Mouse (Mus musculus) forebrain, embryonic 12.5 days (tissue): ENCODE results near the gene Gpr161. TPM values are rescaled to one million over a fixed set of nuclear protein-coding genes. Genes with fewer than 3 reads are reported as not detected.

Source experiments
- ATAC-seq: fragments of 200-750 bp; cut with Nextera tagmentation; 2 replicates; pipeline ENCODE4 v1.8.0; 2017; ENCODE audit warnings: moderate TSS enrichment; ENCODE audit not compliant: low FRiP score
- H3K27ac ChIP-seq: fragments of 300-500 bp; sonication (generic); 2 replicates; pipeline ENCODE4 v1.5.1; 2016; ENCODE audit warnings: mild to moderate bottlenecking
- H3K27me3 ChIP-seq: fragments of 300-500 bp; sonication (generic); 2 replicates; pipeline ENCODE4 v1.6.1; 2016; ENCODE audit warnings: mild to moderate bottlenecking
- H3K36me3 ChIP-seq: fragments of 300-500 bp; sonication (generic); replicated peaks from 2 replicates; pipeline ENCODE4 v1.6.1; 2016; ENCODE audit warnings: mild to moderate bottlenecking
- H3K4me1 ChIP-seq: fragments of 300-500 bp; sonication (generic); 2 replicates; pipeline ENCODE4 v1.6.1; 2016
- H3K4me2 ChIP-seq: fragments of 300-500 bp; sonication (generic); 2 replicates; pipeline ENCODE4 v1.6.1; 2016; ENCODE audit warnings: mild to moderate bottlenecking, moderate library complexity
- H3K4me3 ChIP-seq: fragments of 300-500 bp; sonication (generic); replicated peaks from 2 replicates; pipeline ENCODE4 v1.5.1; 2016; ENCODE audit warnings: mild to moderate bottlenecking
- H3K9ac ChIP-seq: fragments of 300-500 bp; sonication (generic); 2 replicates; pipeline ENCODE4 v1.6.1; 2016; ENCODE audit warnings: mild to moderate bottlenecking
- H3K9me3 ChIP-seq: fragments of 300-500 bp; sonication (generic); 2 replicates; pipeline ENCODE4 v1.6.1; 2016
- WGBS: fragments of 180-500 bp; shearing (Covaris S2); methylation state at CpG from one replicate; pipeline ENCODE4 v1.1.7; 2016; 5-methylcytosine and 5-hydroxymethylcytosine counted together
- polyA plus RNA-seq: library from polyadenylated mRNA; unstranded; fragments of >200 nt; fragmentation: Nextera tagmentation; extraction: Ambion mirVana; gene quantifications from 2 replicates; pipeline ENCODE4 v1.2.1, GENCODE M21; 2016

Gene Gpr161
- polyA plus RNA-seq, 1 experiment from 2014 or later: 3.7 TPM

DNA sequence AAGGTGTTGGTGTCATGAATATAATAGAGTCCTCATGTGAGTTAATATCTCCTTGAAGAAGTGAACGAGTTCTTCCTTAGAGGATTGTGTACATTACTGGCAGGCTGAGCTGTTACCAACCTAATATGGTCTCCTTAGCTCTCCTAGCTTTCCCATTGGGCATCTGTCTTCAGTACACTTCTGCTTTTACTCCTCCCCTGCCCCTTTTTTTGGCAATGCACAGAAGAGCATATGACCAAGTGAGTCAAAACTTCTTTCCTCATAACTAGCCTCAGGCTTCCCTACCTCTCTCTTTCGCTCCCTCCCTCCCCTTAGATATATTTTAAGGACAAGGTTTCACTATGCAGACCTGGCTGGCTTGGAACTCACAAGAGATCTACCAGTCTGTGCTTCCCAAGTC, 67.7 kb downstream of the Gpr161 start:
- WGBS: 90% methylated on average over 2 of the region's 2 CpGs
- H3K9me3 ChIP-seq: no peaks in the 10 kb centered on the region
- no peak overlapping the region for H3K9ac ChIP-seq
- H3K27ac ChIP-seq: no peak overlapping the region
- ATAC-seq: no peak
- H3K4me3 ChIP-seq: no peak overlapping the region
- no peak overlapping the region for H3K4me2 ChIP-seq
- no peaks in the 10 kb centered on the region for H3K4me1 ChIP-seq
- no peaks in the 10 kb centered on the region for H3K27me3 ChIP-seq
- no peaks in the 10 kb centered on the region for H3K36me3 ChIP-seq

DNA sequence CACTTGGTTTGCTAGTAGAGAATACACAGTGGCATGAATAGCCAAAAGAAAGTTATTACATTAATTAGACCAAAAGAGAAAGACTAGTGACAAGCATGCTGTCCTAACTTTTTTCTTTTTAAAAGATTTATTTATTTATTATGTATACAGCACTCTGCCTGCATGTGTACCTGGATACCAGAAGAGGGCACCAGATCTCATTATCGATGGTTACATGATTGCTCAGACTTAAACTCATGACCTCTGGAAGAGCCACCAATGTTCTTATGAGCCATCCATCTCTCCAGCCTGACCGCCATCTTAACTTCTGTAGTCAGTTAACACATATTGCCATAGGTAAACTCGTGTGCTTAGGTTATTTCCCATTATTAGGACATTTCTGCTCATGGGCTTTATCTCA, 69.5 kb downstream of the Gpr161 start:
- no peaks in the 10 kb centered on the region for H3K9me3 ChIP-seq
- no peak for ATAC-seq
- H3K4me1 ChIP-seq: no peaks in the 10 kb centered on the region
- H3K27me3 ChIP-seq: no peaks in the 10 kb centered on the region
- H3K4me3 ChIP-seq: no peak overlapping the region
- WGBS: 87% methylated on average over 3 of the region's 3 CpGs
- no peaks in the 10 kb centered on the region for H3K36me3 ChIP-seq
- no peak overlapping the region for H3K9ac ChIP-seq
- H3K4me2 ChIP-seq: no peak overlapping the region
- no peak overlapping the region for H3K27ac ChIP-seq

DNA sequence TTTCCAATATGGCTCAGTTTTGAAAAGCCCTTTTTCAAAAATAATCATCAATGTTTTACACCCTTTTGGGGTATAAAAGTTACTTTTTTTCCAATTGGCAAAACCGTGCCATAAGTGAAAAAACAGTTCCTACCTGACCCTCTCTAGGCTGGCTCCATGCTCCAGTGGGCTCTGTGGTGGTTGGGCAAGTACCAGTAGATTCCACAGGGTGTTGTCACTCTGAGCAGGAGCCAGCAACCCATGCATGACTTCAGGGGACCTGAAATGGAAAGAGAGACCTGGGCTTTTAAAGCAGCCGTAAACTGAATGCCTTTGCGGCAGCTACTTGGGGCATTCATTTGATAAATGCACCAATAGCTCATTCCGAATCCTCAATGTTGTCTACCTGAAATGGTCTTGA, 75.4 kb downstream of the Gpr161 start:
- no peaks in the 10 kb centered on the region for H3K9me3 ChIP-seq
- H3K27me3 ChIP-seq: no peaks in the 10 kb centered on the region
- 96% methylated on average over 4 of the region's 4 CpGs for WGBS
- H3K4me2 ChIP-seq: no peak overlapping the region
- no peaks in the 10 kb centered on the region for H3K36me3 ChIP-seq
- no peak overlapping the region for H3K9ac ChIP-seq
- no peak overlapping the region for H3K4me3 ChIP-seq
- H3K4me1 ChIP-seq: no peaks in the 10 kb centered on the region
- no peak for ATAC-seq
- H3K27ac ChIP-seq: no peak overlapping the region

DNA sequence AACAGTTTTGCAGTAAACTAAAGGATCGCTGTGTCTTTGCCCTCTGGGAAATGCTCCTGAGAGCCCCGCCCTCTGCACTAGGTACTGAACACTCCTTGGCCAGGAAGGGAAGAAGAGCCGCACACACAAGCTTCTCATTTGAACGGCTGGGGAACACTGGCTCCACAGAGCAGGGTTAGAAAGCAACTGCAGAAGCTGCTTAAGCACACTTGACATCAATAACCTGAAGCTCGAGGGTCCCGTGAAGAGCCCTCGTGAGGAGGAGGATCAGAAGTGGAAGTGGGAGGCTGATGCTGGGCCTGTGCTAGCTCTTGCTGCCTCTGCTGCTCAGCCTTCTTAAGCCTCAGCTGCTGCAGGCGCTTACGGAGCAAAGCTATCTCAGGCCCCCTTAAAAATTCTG, 78.2 kb downstream of the Gpr161 start:
- ATAC-seq: no peak
- Histone ChIP-seq H3K27me3 (no peaks in the 10 kb centered on the region), H3K27ac (no peak overlapping the region), H3K4me2 (no peak overlapping the region), H3K36me3 (no peaks in the 10 kb centered on the region), H3K4me1 (no peaks in the 10 kb centered on the region), H3K4me3 (no peak overlapping the region), H3K9me3 (no peaks in the 10 kb centered on the region), H3K9ac (no peak overlapping the region)
- 59% methylated on average over 9 of the region's 9 CpGs for WGBS

Other genes with a start within 250 kb of the Gpr161 start
- gene Tbx19, start 135.0 kb upstream of the Gpr161 start, polyA plus RNA-seq: not detected in 2 replicates
- gene Sft2d2, start 101.4 kb upstream of the Gpr161 start, polyA plus RNA-seq: 10.6 and 11.9 TPM in 2 replicates
- 106 and 107 TPM in 2 replicates for gene Tiprl, start 58.8 kb upstream of the Gpr161 start, polyA plus RNA-seq
- 8.8 and 9.9 TPM in 2 replicates for gene Dcaf6, start 164.7 kb downstream of the Gpr161 start, polyA plus RNA-seq
- gene Mpc2, start 164.8 kb downstream of the Gpr161 start, polyA plus RNA-seq: 126 and 128 TPM in 2 replicates
- 0.17 TPM in 2 replicates for gene Adcy10, start 189.4 kb downstream of the Gpr161 start, polyA plus RNA-seq